Mouse (Mus musculus): ENCODE measurements around the gene Pakap. TPM values are rescaled to one million over a fixed set of nuclear protein-coding genes. Genes with fewer than 3 reads are reported as not detected.

Gene Pakap
- total RNA-seq, 2 experiments from 2014 or later: not detected

DNA sequence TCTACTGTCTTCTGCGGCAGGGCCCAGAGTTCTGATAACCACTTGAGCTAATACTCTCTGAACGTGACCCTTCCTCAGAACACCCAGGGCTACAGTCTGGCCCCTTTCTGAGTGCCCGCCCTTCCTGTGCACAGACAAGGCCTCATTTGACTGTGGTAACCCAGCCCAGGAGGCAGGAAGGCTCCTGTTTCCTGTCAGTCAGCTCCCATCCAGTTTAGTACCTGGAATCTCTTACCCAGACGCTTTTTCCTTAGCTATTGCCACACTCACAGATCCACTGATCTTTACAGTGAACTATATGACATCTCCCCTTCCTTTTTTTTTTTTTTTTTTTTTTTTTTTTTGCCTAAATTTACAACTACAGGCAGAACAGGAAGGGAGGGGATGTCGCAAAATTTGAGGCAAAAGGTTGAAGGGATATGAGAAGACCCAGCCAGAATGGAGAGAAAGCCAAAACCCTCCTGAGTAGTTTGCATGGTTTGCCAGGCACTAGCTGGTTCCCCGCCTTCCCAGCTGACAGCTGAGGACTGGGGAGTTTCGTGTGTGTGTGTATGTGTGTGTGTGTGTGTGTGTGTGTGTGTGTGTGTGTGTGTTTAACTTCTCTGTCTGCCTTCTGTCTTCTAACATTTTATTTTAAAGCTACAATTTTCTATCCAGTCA lies 245.1 kb downstream of the Pakap start:
- peak; percentile 52; the same call in 1 of the 2 replicates for ATAC-seq (replicated peaks; ENCODE audit: low FRiP score, low TSS enrichment, poor library complexity, severe bottlenecking)

GRCm38 (mm10) chr4:57813576-57813945 lies 245.6 kb downstream of the Pakap start:
- ATAC-seq (replicated peaks; ENCODE audit: low FRiP score, low TSS enrichment, poor library complexity, severe bottlenecking): no peak

GRCm38 (mm10) chr4:57815355-57815754 lies 247.4 kb downstream of the Pakap start:
- no peak for ATAC-seq (replicated peaks; ENCODE audit: low FRiP score, low TSS enrichment, poor library complexity, severe bottlenecking)

- ATAC-seq (replicated peaks; ENCODE audit: low FRiP score, low TSS enrichment, poor library complexity, severe bottlenecking): no peak
Measured at GRCm38 (mm10) chr4:57816146-57816545, 248.2 kb downstream of the Pakap start.

- ATAC-seq (replicated peaks; ENCODE audit: low FRiP score, low TSS enrichment, poor library complexity, severe bottlenecking): no peak
Measured at GRCm38 (mm10) chr4:57820839-57821374, 252.9 kb downstream of the Pakap start.

- no peak for ATAC-seq (replicated peaks; ENCODE audit: low FRiP score, low TSS enrichment, poor library complexity, severe bottlenecking)
Measured at GRCm38 (mm10) chr4:57821556-57822356, 253.8 kb downstream of the Pakap start.

DNA sequence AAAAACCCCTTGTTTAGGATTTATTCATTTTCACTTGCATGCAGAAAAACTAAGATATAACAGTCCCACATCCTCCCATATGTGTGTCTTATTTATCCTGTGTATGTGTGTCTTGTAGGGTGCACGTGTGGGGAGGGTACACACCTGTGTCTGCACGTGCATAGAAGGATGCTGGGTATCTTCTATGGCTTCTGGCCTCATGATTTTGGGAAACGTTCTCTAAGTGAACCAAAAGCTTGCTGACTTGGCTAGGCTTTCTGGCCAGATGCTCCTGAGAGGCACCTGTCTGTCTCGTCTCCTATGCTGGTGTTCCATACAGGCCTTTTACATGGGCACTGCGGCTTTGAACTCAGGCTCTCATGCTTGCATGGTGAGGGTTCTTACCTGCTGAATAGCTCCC lies 254.7 kb downstream of the Pakap start:
- no peak for ATAC-seq (replicated peaks; ENCODE audit: low FRiP score, low TSS enrichment, poor library complexity, severe bottlenecking)

GRCm38 (mm10) chr4:57824626-57825240 lies 256.8 kb downstream of the Pakap start:
- no peak for ATAC-seq (replicated peaks; ENCODE audit: low FRiP score, low TSS enrichment, poor library complexity, severe bottlenecking)

GRCm38 (mm10) chr4:57826272-57826671 lies 258.3 kb downstream of the Pakap start:
- no peak for ATAC-seq (replicated peaks; ENCODE audit: low FRiP score, low TSS enrichment, poor library complexity, severe bottlenecking)

GRCm38 (mm10) chr4:57829131-57829530 lies 261.2 kb downstream of the Pakap start:
- no peak for ATAC-seq (replicated peaks; ENCODE audit: low FRiP score, low TSS enrichment, poor library complexity, severe bottlenecking)

DNA sequence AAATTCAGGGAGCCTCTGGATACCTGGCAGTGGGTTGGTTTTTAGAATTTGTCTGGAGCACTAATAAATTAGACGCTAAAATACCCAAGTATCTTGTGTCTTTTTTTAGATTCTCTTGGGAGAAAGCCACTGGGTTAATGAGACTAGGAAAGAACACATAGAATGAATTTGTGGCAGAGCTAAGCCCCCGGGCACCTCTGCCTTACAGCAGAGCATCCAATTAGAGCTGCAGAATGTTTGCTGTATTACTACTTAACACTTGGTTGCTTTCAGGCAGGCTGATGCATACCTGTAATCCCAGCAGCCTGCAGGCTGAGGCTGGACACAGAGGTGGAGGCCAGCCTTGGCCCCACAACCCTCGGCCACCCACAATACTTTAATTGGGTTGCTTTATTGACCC lies 261.8 kb downstream of the Pakap start:
- no peak for ATAC-seq (replicated peaks; ENCODE audit: low FRiP score, low TSS enrichment, poor library complexity, severe bottlenecking)

GRCm38 (mm10) chr4:57832318-57832717 lies 264.3 kb downstream of the Pakap start:
- ATAC-seq (replicated peaks; ENCODE audit: low FRiP score, low TSS enrichment, poor library complexity, severe bottlenecking): no peak

GRCm38 (mm10) chr4:57833060-57833459 lies 265.1 kb downstream of the Pakap start:
- ATAC-seq (replicated peaks; ENCODE audit: low FRiP score, low TSS enrichment, poor library complexity, severe bottlenecking): peak; percentile 52; the same call in 1 of the 2 replicates

GRCm38 (mm10) chr4:57834141-57834540 lies 266.2 kb downstream of the Pakap start:
- ATAC-seq (replicated peaks; ENCODE audit: low FRiP score, low TSS enrichment, poor library complexity, severe bottlenecking): no peak

DNA sequence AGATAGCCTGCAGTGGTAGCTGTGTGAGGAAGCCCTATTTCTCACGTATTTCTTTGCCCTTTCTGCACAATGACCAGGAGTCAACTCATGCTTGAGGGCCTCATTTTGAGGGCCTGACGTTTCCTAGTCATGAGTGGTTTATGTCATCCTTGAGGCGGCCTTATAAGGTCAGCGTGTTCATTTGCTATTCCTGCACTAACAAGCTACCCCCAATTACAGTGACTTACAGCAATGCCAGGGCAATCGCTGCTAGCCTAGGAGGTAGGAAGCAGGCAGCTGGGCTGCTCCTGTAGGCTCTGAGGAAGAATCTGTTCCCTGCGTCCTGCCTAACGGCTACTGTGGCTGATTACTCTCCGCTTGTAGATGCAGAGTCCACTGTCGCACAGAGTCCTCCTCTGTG lies 269.1 kb downstream of the Pakap start:
- ATAC-seq (replicated peaks; ENCODE audit: low FRiP score, low TSS enrichment, poor library complexity, severe bottlenecking): no peak

GRCm38 (mm10) chr4:57839343-57839742 lies 271.4 kb downstream of the Pakap start:
- ATAC-seq (replicated peaks; ENCODE audit: low FRiP score, low TSS enrichment, poor library complexity, severe bottlenecking): no peak

DNA sequence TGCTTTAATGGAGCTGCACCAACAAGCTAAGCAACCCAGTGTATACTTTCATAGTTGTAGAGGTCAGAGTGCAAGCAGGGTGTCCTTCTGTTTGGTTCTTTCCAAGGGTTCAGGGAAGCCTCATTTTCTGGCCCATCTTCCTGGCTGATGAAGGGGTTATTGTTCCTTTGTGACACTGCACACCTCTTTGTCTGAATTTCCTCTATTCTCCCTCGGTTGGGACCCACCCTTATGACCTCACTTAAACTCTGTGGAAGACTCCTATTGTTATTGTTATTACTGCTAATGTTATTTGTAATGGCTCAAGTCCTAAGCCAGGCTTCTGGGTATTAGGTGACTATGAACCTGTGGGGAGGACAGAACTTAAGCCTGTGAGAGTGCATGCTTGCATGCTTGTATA lies 273.9 kb downstream of the Pakap start:
- no peak for ATAC-seq (replicated peaks; ENCODE audit: low FRiP score, low TSS enrichment, poor library complexity, severe bottlenecking)

DNA sequence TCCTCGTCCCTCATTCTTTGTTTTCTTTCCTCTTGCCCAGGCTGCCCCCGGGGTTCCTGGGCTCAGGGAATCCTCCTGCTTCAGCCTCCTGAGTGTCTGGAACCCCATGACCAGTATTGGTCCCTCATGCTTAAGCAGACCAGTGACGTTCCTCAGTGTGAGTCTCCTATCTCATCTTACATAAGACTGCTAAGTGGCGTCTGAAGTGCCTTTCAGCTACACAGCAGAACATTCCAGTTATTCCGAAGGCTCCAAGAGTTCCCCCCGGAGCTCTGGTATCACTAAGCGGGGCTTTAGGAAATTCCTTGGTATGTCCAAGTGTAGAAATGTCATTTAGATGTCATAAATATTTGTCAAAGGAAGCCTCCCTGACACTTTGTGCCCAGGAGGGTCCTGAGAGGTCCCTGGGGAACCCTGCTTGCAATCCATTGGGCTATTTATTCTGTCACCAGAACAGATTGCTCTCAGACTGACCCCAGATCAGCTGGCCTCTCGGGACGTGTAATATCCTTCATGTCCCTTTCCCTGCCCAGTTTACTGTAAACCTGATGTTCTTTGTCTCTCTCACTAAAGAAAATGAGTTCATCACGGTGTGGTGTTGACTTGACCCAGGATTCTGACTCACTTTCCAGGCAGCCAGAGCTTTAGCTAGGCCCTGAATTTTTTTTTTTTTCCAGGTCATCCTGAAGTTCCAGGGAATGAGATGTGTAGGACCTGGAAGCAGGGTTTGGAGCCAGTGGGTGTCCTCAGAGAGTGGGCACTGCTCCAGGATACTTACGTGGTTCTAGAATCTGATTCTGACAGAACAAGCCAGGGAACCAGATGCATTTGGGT lies 274.7 kb downstream of the Pakap start:
- ATAC-seq (replicated peaks; ENCODE audit: low FRiP score, low TSS enrichment, poor library complexity, severe bottlenecking): no peak

DNA sequence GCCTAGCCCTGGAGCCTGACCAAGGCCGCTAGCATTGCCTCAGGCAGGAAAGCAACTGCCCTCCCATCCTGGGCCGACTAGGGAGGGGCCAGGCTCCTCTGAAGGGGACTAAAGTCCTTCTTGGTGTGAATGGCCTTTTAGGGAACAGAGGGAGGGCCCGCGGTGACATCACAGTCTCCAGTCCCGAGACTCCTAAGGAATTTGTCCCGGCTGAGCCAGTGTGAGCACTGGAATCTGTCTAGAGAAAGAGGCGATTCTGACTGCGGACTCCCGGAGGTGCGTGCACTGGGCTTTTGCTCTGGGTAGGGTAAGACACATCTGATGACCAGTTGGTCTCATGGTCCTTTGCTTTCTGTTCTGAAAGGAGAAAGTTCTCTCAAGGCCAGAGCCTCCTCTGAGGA lies 277.1 kb downstream of the Pakap start:
- no peak for ATAC-seq (replicated peaks; ENCODE audit: low FRiP score, low TSS enrichment, poor library complexity, severe bottlenecking)

Data from megakaryocyte-erythroid progenitor cell, adult 5-6 weeks (primary cell).